Mouse (Mus musculus) heart, postnatal 0 days (tissue): Measurements from ENCODE around the gene Colq.

Source experiments
- CTCF ChIP-seq: IDR thresholded peaks from 2 replicates; pipeline ENCODE4 v1.5.1; 2016; ENCODE audit warnings: antibody characterized with exemption, control low read depth, low read depth
- EP300 ChIP-seq: IDR thresholded peaks from 2 replicates; pipeline ENCODE4 v1.6.1; 2016; ENCODE audit warnings: antibody characterized with exemption, low read depth

DNA sequence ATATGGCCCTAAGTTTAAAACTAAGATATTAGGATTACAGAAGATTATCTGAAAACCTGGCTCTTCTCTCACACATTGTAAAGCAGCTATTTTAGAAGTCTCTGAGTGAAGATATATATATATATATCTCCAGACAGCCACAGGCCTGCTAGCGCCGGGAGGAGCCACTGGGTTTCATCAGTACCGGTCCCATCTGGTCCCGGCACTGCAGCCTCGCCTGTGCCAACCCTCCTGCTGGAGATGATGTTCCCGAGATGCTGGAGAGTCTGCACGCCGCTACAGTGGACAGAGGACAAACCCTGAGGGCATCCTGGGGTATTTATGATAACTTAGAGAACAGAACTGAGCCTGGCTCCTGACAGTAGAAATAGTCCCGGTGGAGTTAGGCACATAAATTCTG lies 26.1 kb upstream of the Colq start:
- TF ChIP-seq CTCF (no peak), EP300 (no peak)
